Mouse (Mus musculus) heart, postnatal 0 days (tissue): ENCODE results near the gene Tcte1. TPM values are rescaled to one million over a fixed set of nuclear protein-coding genes. Genes with fewer than 3 reads are reported as not detected.

Source experiments
- ATAC-seq: fragments of 200-750 bp; cut with Nextera tagmentation; 2 replicates; pipeline ENCODE4 v1.8.0; 2017; ENCODE audit warnings: low read depth, moderate number of reproducible peaks, moderate library complexity; ENCODE audit not compliant: insufficient read depth
- DNase-seq: peaks from one replicate; pipeline ENCODE4 v3.0.0-alpha.2; 2016; ENCODE audit warnings: low spot score
- H3K27ac ChIP-seq: fragments of 300-500 bp; sonication (generic); 2 replicates; pipeline ENCODE4 v1.5.1; 2014; ENCODE audit warnings: low read depth, mild to moderate bottlenecking
- H3K27me3 ChIP-seq: fragments of 300-500 bp; sonication (generic); 2 replicates; pipeline ENCODE4 v1.6.1; 2014; ENCODE audit warnings: low read length, mixed read lengths; ENCODE audit not compliant: control insufficient read depth, insufficient read depth
- H3K36me3 ChIP-seq: fragments of 300-500 bp; sonication (generic); replicated peaks from 2 replicates; pipeline ENCODE4 v1.6.1; 2014; ENCODE audit warnings: low read length, mixed read lengths; ENCODE audit not compliant: control insufficient read depth, insufficient read depth
- H3K4me1 ChIP-seq: fragments of 300-500 bp; sonication (generic); 2 replicates; pipeline ENCODE4 v1.6.1; 2014; ENCODE audit warnings: antibody characterized with exemption; ENCODE audit not compliant: control insufficient read depth, insufficient read depth
- H3K4me2 ChIP-seq: fragments of 300-500 bp; sonication (generic); 2 replicates; pipeline ENCODE4 v1.6.1; 2014; ENCODE audit warnings: low read depth, mild to moderate bottlenecking, low read length, moderate library complexity
- H3K4me3 ChIP-seq: fragments of 300-500 bp; sonication (generic); 2 replicates; pipeline ENCODE4 v1.5.1; 2014; ENCODE audit warnings: low read depth, low read length
- H3K9ac ChIP-seq: fragments of 300-500 bp; sonication (generic); replicated peaks from 2 replicates; pipeline ENCODE4 v1.6.1; 2014; ENCODE audit warnings: low read depth, low read length, mixed read lengths
- H3K9me3 ChIP-seq: fragments of 300-500 bp; sonication (generic); replicated peaks from 2 replicates; pipeline ENCODE4 v1.6.1; 2016; ENCODE audit warnings: low read length; ENCODE audit not compliant: control insufficient read depth
- CTCF ChIP-seq: IDR thresholded peaks from 2 replicates; pipeline ENCODE4 v1.5.1; 2016; ENCODE audit warnings: antibody characterized with exemption, control low read depth, low read depth
- EP300 ChIP-seq: IDR thresholded peaks from 2 replicates; pipeline ENCODE4 v1.6.1; 2016; ENCODE audit warnings: antibody characterized with exemption, low read depth
- WGBS: fragments of 180-500 bp; shearing (Covaris S2); extraction: QIAGEN DNeasy Blood & Tissue Kit; methylation state at CpG from one replicate; pipeline ENCODE4 v1.1.7; 2014; 5-methylcytosine and 5-hydroxymethylcytosine counted together
- polyA plus RNA-seq: library from polyadenylated mRNA; unstranded; fragments of >200 nt; fragmentation: Nextera tagmentation; extraction: Ambion mirVana; gene quantifications from 2 replicates; pipeline ENCODE4 v1.2.1, GENCODE M21; 2015
- total RNA-seq: library from RNA; depleted of rRNA; stranded (reverse); fragments of >200 nt; gene quantifications from 2 replicates; pipeline ENCODE4 v1.2.3, GENCODE M21; 2014; ENCODE audit warnings: low replicate concordance

Tcte1 gene
- total and polyA plus RNA-seq, 2 experiments from 2014 or later = not detected

- TF ChIP-seq EP300 (no peak), CTCF (no peak)
- WGBS = 64% methylated on average over 5 of the region's 5 CpGs
- no peak for DNase-seq
- peaks cover 88% of the 10 kb centered on the region for H3K27me3 ChIP-seq
- peaks cover 25% of the 10 kb centered on the region for H3K4me1 ChIP-seq
- no peaks in the 10 kb centered on the region for H3K36me3 ChIP-seq
- no peak overlapping the region for H3K4me2 ChIP-seq
- no peak overlapping the region for H3K4me3 ChIP-seq
- no peak for ATAC-seq
- no peak overlapping the region for H3K9ac ChIP-seq
- H3K27ac ChIP-seq = no peak overlapping the region
- no peaks in the 10 kb centered on the region for H3K9me3 ChIP-seq
Measured at GRCm38 (mm10) chr17:45547461-45548190, 24.4 kb downstream of the Tcte1 start.

- TF ChIP-seq EP300 (no peak), CTCF (peak; percentile 9; the same call in 1 of the 2 replicates)
- no peak overlapping the region for H3K27ac ChIP-seq
- H3K4me2 ChIP-seq = peak overlapping the region; percentile 99
- H3K4me1 ChIP-seq = peaks cover 25% of the 10 kb centered on the region
- H3K27me3 ChIP-seq = peaks cover 77% of the 10 kb centered on the region
- peak overlapping the region; percentile 62 for H3K4me3 ChIP-seq
- DNase-seq (no peak), ATAC-seq (no peak; the same call in 1 of the 2 replicates)
- H3K9me3 ChIP-seq = no peaks in the 10 kb centered on the region
- H3K36me3 ChIP-seq = no peaks in the 10 kb centered on the region
- peak overlapping the region; percentile 50 for H3K9ac ChIP-seq
- WGBS = 5% methylated on average over 49 of the region's 68 CpGs
Measured at GRCm38 (mm10) chr17:45548541-45549512, 25.6 kb downstream of the Tcte1 start.

GRCm38 (mm10) chr17:45549617-45550181 lies 26.5 kb downstream of the Tcte1 start, which contains the start of gene Tmem151b:
Gene Tmem151b (minus strand): TSS chr17:45549677.
- H3K9me3 ChIP-seq = no peaks in the 10 kb centered on the region
- ATAC-seq (no peak), DNase-seq (no peak)
- peak within 1 kb of the TSS; percentile 99 for H3K4me2 ChIP-seq
- peak within 1 kb of the TSS; percentile 50 for H3K9ac ChIP-seq
- H3K36me3 ChIP-seq = no peaks in the 10 kb centered on the region
- H3K27me3 ChIP-seq = peaks cover 69% of the 10 kb centered on the region
- TF ChIP-seq CTCF (no peak), EP300 (no peak)
- H3K27ac ChIP-seq = no peak within 1 kb of the TSS
- 2% methylated on average over 11 of the region's 29 CpGs for WGBS
- H3K4me3 ChIP-seq = peak within 1 kb of the TSS; percentile 62
- peaks cover 22% of the 10 kb centered on the region for H3K4me1 ChIP-seq

- Histone ChIP-seq H3K4me3 (no peak overlapping the region), H3K4me1 (peaks cover 16% of the 10 kb centered on the region), H3K27me3 (peaks cover 63% of the 10 kb centered on the region), H3K4me2 (peak overlapping the region; percentile 99; the same call in 1 of the 2 replicates), H3K27ac (no peak overlapping the region), H3K36me3 (no peaks in the 10 kb centered on the region), H3K9ac (no peak overlapping the region), H3K9me3 (no peaks in the 10 kb centered on the region)
- TF ChIP-seq EP300 = no peak
- no peak for TF ChIP-seq CTCF
- WGBS = 36% methylated on average over 5 of the region's 5 CpGs
- DNase-seq = no peak
- no peak for ATAC-seq
Measured at GRCm38 (mm10) chr17:45550253-45550652, 27.0 kb downstream of the Tcte1 start.

- Histone ChIP-seq H3K4me1 (peaks cover 16% of the 10 kb centered on the region; the same call in 1 of the 2 replicates), H3K4me2 (no peak overlapping the region), H3K36me3 (no peaks in the 10 kb centered on the region), H3K27me3 (peaks cover 52% of the 10 kb centered on the region), H3K9ac (no peak overlapping the region), H3K27ac (no peak overlapping the region), H3K9me3 (no peaks in the 10 kb centered on the region), H3K4me3 (no peak overlapping the region)
- TF ChIP-seq CTCF (no peak), EP300 (no peak)
- no peak for ATAC-seq
- WGBS = 63% methylated on average over 7 of the region's 7 CpGs
- no peak for DNase-seq
Measured at GRCm38 (mm10) chr17:45551249-45551796, 28.1 kb downstream of the Tcte1 start.
